23 mouse cellular contexts compared by ENCODE assay signal in genomic region chr14:121906992-121907681, GRCm38 (mm10). TPM values are rescaled to one million over a fixed set of nuclear protein-coding genes. Genes with fewer than 3 reads are reported as not detected.
DNase-seq lines count a peak whose midpoint lies in the region; ATAC-seq and TF ChIP-seq lines count a peak whose summit lies in the region.
"Had no signal": no experiment of that assay in that cellular context is flagged by ENCODE, and none has a peak within 500 bp of the region (broad histone marks: within the 10 kb centered on the region; RNA-seq: fewer than 3 reads in every experiment).

No protein-coding gene starts in this region.

- H3K9me3 ChIP-seq in liver, embryonic 12.5 days (replicated peaks), result no peaks in the 10 kb centered on the region
- H3K9me3 ChIP-seq in CH12.LX (replicated peaks; ENCODE audit: low read length), result no peaks in the 10 kb centered on the region
- no peaks in the 10 kb centered on the region for H3K9me3 ChIP-seq in liver, embryonic 15.5 days (replicated peaks)
- H3K9me3 ChIP-seq: embryonic facial prominence, embryonic 13.5 days; forebrain, embryonic 10.5 days; hindbrain, embryonic 13.5 days; limb, embryonic 15.5 days; midbrain, embryonic 12.5 days had no signal

- no peak for DNase-seq in liver
- peak; percentile 34 for DNase-seq in CH12.LX (ENCODE audit: extremely low read depth)
- no peak for DNase-seq in cerebellum, adult 2 months
- no peak for DNase-seq in cerebellum, adult 11 months
- DNase-seq in heart, postnatal 36 days, result no peak
- DNase-seq: adrenal gland, postnatal 10 days; cerebellum, adult 9-10 months; layer of hippocampus, postnatal 36 days; lung, postnatal 14 days had no signal

- TF ChIP-seq RAD21 in CH12.LX (IDR thresholded peaks at IDR 0.05; ENCODE audit: low read depth, low read length), result no peak

- ATAC-seq in liver, embryonic 12.5 days, result no peak
- ATAC-seq in liver, embryonic 15.5 days (ENCODE audit: insufficient read depth), result peak; percentile 29; the same call in 1 of the 2 replicates
- peak; percentile 56 for ATAC-seq in monocyte, adult 5-6 weeks (replicated peaks; ENCODE audit: insufficient number of reproducible peaks, low FRiP score, low TSS enrichment, poor library complexity, severe bottlenecking)
- ATAC-seq: intestine, embryonic 16.5 days had no signal

- dilution Hi-C loops in CH12.LX (cut with MboI; ENCODE audit: extremely low pct_ligation_motif_present, extremely low pct_unique_long_range_greater_than_20kb, low sequenced_read_pairs), result no loop called here

- peak; percentile 54; the same call in 1 of the 2 replicates for TF ChIP-seq EP300 in CH12.LX (IDR thresholded peaks at IDR 0.05; ENCODE audit: low read length)

- TF ChIP-seq CTCF in CH12.LX (conservative IDR thresholded peaks at IDR 0.05 in 1 of 2, IDR thresholded peaks at IDR 0.05 in 1 of 2; ENCODE audit: low read depth in 2 of 2, low read length in 2 of 2), result no peak
- TF ChIP-seq CTCF in cerebellum, adult 2 months (IDR thresholded peaks at IDR 0.05; ENCODE audit: borderline replicate concordance, insufficient read depth, low read depth, low read length), result no peak

- peaks cover 17% of the 10 kb centered on the region for H3K79me2 ChIP-seq in CH12.LX (replicated peaks; ENCODE audit: control insufficient read depth, extremely low read depth, insufficient read depth, poor library complexity, severe bottlenecking)

- no peak overlapping the region for H3K4me2 ChIP-seq in liver, embryonic 12.5 days
- H3K4me2 ChIP-seq in CH12.LX (ENCODE audit: insufficient read depth, low read depth, poor library complexity, severe bottlenecking), result peak overlapping the region; percentile 32; the same call in 1 of the 2 replicates
- H3K4me2 ChIP-seq in liver, embryonic 15.5 days, result no peak overlapping the region
- H3K4me2 ChIP-seq: embryonic facial prominence, embryonic 13.5 days; hindbrain, embryonic 13.5 days; limb, embryonic 15.5 days; midbrain, embryonic 12.5 days had no signal

- H3K9ac ChIP-seq in liver, embryonic 12.5 days, result no peak overlapping the region
- H3K9ac ChIP-seq in CH12.LX (ENCODE audit: insufficient read depth, low read depth), result no peak overlapping the region
- H3K9ac ChIP-seq in liver, embryonic 15.5 days, result no peak overlapping the region
- H3K9ac ChIP-seq: embryonic facial prominence, embryonic 13.5 days; hindbrain, embryonic 13.5 days; limb, embryonic 15.5 days; midbrain, embryonic 12.5 days had no signal

- H3K27ac ChIP-seq in liver, embryonic 12.5 days, result peak overlapping the region; percentile 5; the same call in 1 of the 2 replicates
- H3K27ac ChIP-seq in CH12.LX (ENCODE audit: insufficient read depth, low read depth), result 0 out of 2 replicates have a peak overlapping the region, but pooled peaks have one; percentile 24
- H3K27ac ChIP-seq in liver, embryonic 15.5 days (replicated peaks), result peak overlapping the region; percentile 62; the same call in 1 of the 2 replicates
- no peak overlapping the region for H3K27ac ChIP-seq in cerebellum, adult 2 months (ENCODE audit: insufficient read depth, low read length)
- H3K27ac ChIP-seq: embryonic facial prominence, embryonic 13.5 days; forebrain, embryonic 10.5 days; hindbrain, embryonic 13.5 days; limb, embryonic 15.5 days; midbrain, embryonic 12.5 days had no signal

- H3K27me3 ChIP-seq in liver, embryonic 12.5 days (replicated peaks), result no peaks in the 10 kb centered on the region
- H3K27me3 ChIP-seq in CH12.LX (replicated peaks), result no peaks in the 10 kb centered on the region
- H3K27me3 ChIP-seq in liver, embryonic 15.5 days, result no peaks in the 10 kb centered on the region
- no peaks in the 10 kb centered on the region for H3K27me3 ChIP-seq in cerebellum, adult 2 months (ENCODE audit: control insufficient read depth, insufficient read depth, low read length)
- H3K27me3 ChIP-seq: embryonic facial prominence, embryonic 13.5 days; hindbrain, embryonic 13.5 days; limb, embryonic 15.5 days; midbrain, embryonic 12.5 days had no signal

- H3K36me3 ChIP-seq in liver, embryonic 12.5 days, result peaks cover 42% of the 10 kb centered on the region
- peaks cover 26 to 59% of the 10 kb centered on the region in 2 experiments for H3K36me3 ChIP-seq in CH12.LX (replicated peaks in 1 of 2; ENCODE audit: control insufficient read depth in 1 of 2, insufficient read depth in 1 of 2, low read length in 1 of 2)
- H3K36me3 ChIP-seq in liver, embryonic 15.5 days (replicated peaks), result peaks cover 24% of the 10 kb centered on the region

- in situ Hi-C loops in CH12.LX (cut with MboI; ENCODE audit: low pct_ligation_motif_present, low pct_unique_long_range_greater_than_20kb, low sequenced_read_pairs), result no loop called here

- WGBS in liver, embryonic 12.5 days (ENCODE audit: insufficient replicate concordance), result 62% methylated on average over 11 of the region's 11 CpGs
- WGBS in liver, embryonic 15.5 days (ENCODE audit: insufficient replicate concordance), result 45% methylated on average over 11 of the region's 11 CpGs
- WGBS in cerebellum, adult 2 months, result 89% methylated on average over 11 of the region's 11 CpGs

- H3K4me1 ChIP-seq in liver, embryonic 12.5 days, result peaks cover 46% of the 10 kb centered on the region
- peaks cover 21 to 97% of the 10 kb centered on the region in 2 experiments for H3K4me1 ChIP-seq in CH12.LX (ENCODE audit: control insufficient read depth in 1 of 2, insufficient read depth in 2 of 2)
- peaks cover 36% of the 10 kb centered on the region for H3K4me1 ChIP-seq in liver, embryonic 15.5 days (replicated peaks)
- H3K4me1 ChIP-seq in cerebellum, adult 2 months (ENCODE audit: control insufficient read depth, insufficient read depth, low read length), result no peaks in the 10 kb centered on the region; the same call in 1 of the 2 replicates
- H3K4me1 ChIP-seq: embryonic facial prominence, embryonic 13.5 days; forebrain, embryonic 10.5 days; hindbrain, embryonic 13.5 days; midbrain, embryonic 12.5 days had no signal

- intact Hi-C loops in heart, postnatal 36 days (cut with DNase I), result no loop called here

- no peak overlapping the region for H3K4me3 ChIP-seq in liver, embryonic 12.5 days
- no peak overlapping the region for H3K4me3 ChIP-seq in CH12.LX (replicated peaks in 1 of 3; ENCODE audit: low read depth in 2 of 3, low read length in 2 of 3, poor library complexity in 1 of 3)
- no peak overlapping the region for H3K4me3 ChIP-seq in liver, embryonic 15.5 days (replicated peaks)
- H3K4me3 ChIP-seq in cerebellum, adult 2 months (replicated peaks; ENCODE audit: insufficient read depth, low read depth, low read length), result no peak overlapping the region
- H3K4me3 ChIP-seq: embryonic facial prominence, embryonic 13.5 days; forebrain, embryonic 10.5 days; hindbrain, embryonic 13.5 days; limb, embryonic 15.5 days; midbrain, embryonic 12.5 days; myocyte had no signal

- no peak for TF ChIP-seq POLR2A in CH12.LX (IDR thresholded peaks at IDR 0.05; ENCODE audit: low read depth, low read length)
- TF ChIP-seq POLR2A in cerebellum, adult 2 months (IDR thresholded peaks at IDR 0.05; ENCODE audit: borderline replicate concordance, insufficient read depth, low read length), result no peak

TF ChIP-seq in CH12.LX, 34 proteins besides CTCF, POLR2A, EP300 and RAD21:
- TF ChIP-seq BHLHE40 (IDR thresholded peaks at IDR 0.05; ENCODE audit: low read depth, low read length), result peak; percentile 49; the same call in 1 of the 2 replicates
- TF ChIP-seq SIN3A (IDR thresholded peaks at IDR 0.05; ENCODE audit: low read length), result 0 out of 2 replicates have a peak, but pooled peaks have one; percentile 30
- 0 out of 2 replicates have a peak, but pooled peaks have one; percentile 30 for TF ChIP-seq ELF1 (IDR thresholded peaks at IDR 0.05; ENCODE audit: low read depth, low read length)
- TF ChIP-seq USF1 (IDR thresholded peaks at IDR 0.05; ENCODE audit: low read depth, low read length), result no peak
- peak; percentile 51; the same call in 1 of the 2 replicates for TF ChIP-seq MYC (IDR thresholded peaks at IDR 0.05; ENCODE audit: low read depth, low read length)

RNA-seq across cellular contexts. Expression of gene Gpr18, which starts 8.4 kb away (rescaled TPM):
- 0.08 TPM in 1 of 2 replicates, not detected in the other for polyA plus RNA-seq in liver, embryonic 12.5 days (2016; fragmentation: Nextera tagmentation; extraction: Ambion mirVana)
- total RNA-seq in CH12.LX (2012; rRNA removed) (26.8 and 33.5 TPM in 2 replicates), CH12.LX (2014; rRNA removed) (32.5 and 37.0 TPM in 2 replicates)
- polyA plus RNA-seq in CH12.LX (2012; ENCODE audit: insufficient read length, low read depth), result 37.8 and 46.2 TPM in 2 replicates
- 0.13 TPM in 1 of 2 replicates, not detected in the other for polyA plus RNA-seq in liver, embryonic 15.5 days (2015; fragmentation: Nextera tagmentation; extraction: Ambion mirVana)
- total RNA-seq in monocyte, adult 5-6 weeks (2017), result 31.4 to 45.9 TPM (median 34.6 TPM) in 3 replicates
- 0.06 TPM in 1 of 2 replicates, not detected in the other for polyA plus RNA-seq in cerebellum, adult 2 months (2012; rRNA removed)
- total RNA-seq in heart, postnatal 36 days (2021), result under 1 TPM; 0.33 to 0.46 TPM
- total RNA-seq: gastrocnemius, adult 8-10 months; layer of hippocampus, adult 18-20 months; layer of hippocampus, postnatal 36 days; left cerebral cortex, postnatal 25 days had no signal
- polyA plus RNA-seq: kidney, embryonic 16.5 days; myocyte had no signal

RNA-seq across cellular contexts. Expression of gene Ubac2, which starts 28.7 kb away (rescaled TPM):
- polyA plus RNA-seq in liver, embryonic 12.5 days (2016; fragmentation: Nextera tagmentation; extraction: Ambion mirVana), result 25.5 and 29.2 TPM in 2 replicates
- 30.8 and 32.8 TPM in 2 replicates for total RNA-seq in CH12.LX (2012; rRNA removed)
- 39.7 and 40.1 TPM in 2 replicates for total RNA-seq in CH12.LX (2014; rRNA removed)
- polyA plus RNA-seq in CH12.LX (2012; ENCODE audit: insufficient read length, low read depth), result 32.6 and 35.5 TPM in 2 replicates
- polyA plus RNA-seq in liver, embryonic 15.5 days (2015; fragmentation: Nextera tagmentation; extraction: Ambion mirVana), result 20.0 and 22.4 TPM in 2 replicates
- total RNA-seq in monocyte, adult 5-6 weeks (2017), result 25.2 to 53.9 TPM (median 36.5 TPM) in 3 replicates
- polyA plus RNA-seq in cerebellum, adult 2 months (2012; rRNA removed), result 44.4 and 45.6 TPM in 2 replicates
- 10 to 100 TPM; 26.6 to 29.1 TPM for total RNA-seq in heart, postnatal 36 days (2021)

RNA-seq across cellular contexts. Expression of gene Gpr183, which starts 57.9 kb away (rescaled TPM):
- 1.8 and 2.1 TPM in 2 replicates for polyA plus RNA-seq in liver, embryonic 12.5 days (2016; fragmentation: Nextera tagmentation; extraction: Ambion mirVana)
- 3.6 and 4.0 TPM in 2 replicates for total RNA-seq in CH12.LX (2012; rRNA removed)
- total RNA-seq in CH12.LX (2014; rRNA removed), result 16.2 and 16.3 TPM in 2 replicates
- polyA plus RNA-seq in CH12.LX (2012; ENCODE audit: insufficient read length, low read depth), result 8.3 and 8.7 TPM in 2 replicates
- polyA plus RNA-seq in liver, embryonic 15.5 days (2015; fragmentation: Nextera tagmentation; extraction: Ambion mirVana), result 1.3 and 1.5 TPM in 2 replicates
- 14.6 to 34.3 TPM (median 25.6 TPM) in 3 replicates for total RNA-seq in monocyte, adult 5-6 weeks (2017)
- 0.33 and 0.52 TPM in 2 replicates for polyA plus RNA-seq in cerebellum, adult 2 months (2012; rRNA removed)
- 1 to 10 TPM; 1.2 to 2.0 TPM for total RNA-seq in heart, postnatal 36 days (2021)

Comparison
In these comparisons a context has a peak if more than half of its experiments do, and no peak if none do; other contexts are left out.
1. RNA of gene Gpr18, which starts 8.4 kb away (polyA plus RNA-seq): 37.8 to 46.2 TPM in CH12.LX; 0.13 TPM in liver, embryonic 15.5 days, 0.08 TPM in liver, embryonic 12.5 days and 0.06 TPM in cerebellum, adult 2 months; every median in the first group is over 10 times any median in the second.